Mouse (Mus musculus) embryo, embryonic 11 days (tissue): Measurements from ENCODE around the gene Cdhr5.
"Not testable (repeated sequence)": the region's sequence is repeated elsewhere in the genome, so short reads cannot be mapped to it uniquely, and the experiment has no call there.

Experiments
- DNase-seq: peaks from one replicate; pipeline ENCODE4 v3.0.0-alpha.2; 2015

Cdhr5 gene

GRCm38 (mm10) chr7:141277701-141278678 lies 1.4 kb upstream of the Cdhr5 start:
- DNase-seq = no peak

DNA sequence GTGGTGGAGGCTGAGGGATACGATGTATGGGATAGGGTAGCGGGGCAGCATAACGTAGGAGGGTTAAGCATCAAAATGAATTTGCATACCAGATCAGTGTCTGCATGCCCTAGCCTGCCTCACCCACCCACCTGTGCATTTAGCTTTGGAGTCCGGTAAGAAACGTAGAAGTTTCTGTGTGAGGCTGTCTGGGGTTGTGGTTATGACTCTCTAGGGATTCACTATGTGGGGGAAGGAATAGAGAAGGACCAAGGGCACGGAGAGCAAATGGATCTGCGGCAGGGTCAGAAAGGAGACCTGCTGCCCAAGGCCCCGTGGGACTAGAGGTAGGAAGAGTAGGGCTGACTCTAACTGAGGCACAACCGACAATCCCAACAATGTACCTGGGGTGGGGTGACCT lies 1.2 kb downstream of the Cdhr5 start:
- no peak for DNase-seq

GRCm38 (mm10) chr7:141270631-141271030 lies 6.0 kb downstream of the Cdhr5 start:
- DNase-seq = no peak

GRCm38 (mm10) chr7:141269273-141269545 lies 7.4 kb downstream of the Cdhr5 start:
- no peak for DNase-seq

DNA sequence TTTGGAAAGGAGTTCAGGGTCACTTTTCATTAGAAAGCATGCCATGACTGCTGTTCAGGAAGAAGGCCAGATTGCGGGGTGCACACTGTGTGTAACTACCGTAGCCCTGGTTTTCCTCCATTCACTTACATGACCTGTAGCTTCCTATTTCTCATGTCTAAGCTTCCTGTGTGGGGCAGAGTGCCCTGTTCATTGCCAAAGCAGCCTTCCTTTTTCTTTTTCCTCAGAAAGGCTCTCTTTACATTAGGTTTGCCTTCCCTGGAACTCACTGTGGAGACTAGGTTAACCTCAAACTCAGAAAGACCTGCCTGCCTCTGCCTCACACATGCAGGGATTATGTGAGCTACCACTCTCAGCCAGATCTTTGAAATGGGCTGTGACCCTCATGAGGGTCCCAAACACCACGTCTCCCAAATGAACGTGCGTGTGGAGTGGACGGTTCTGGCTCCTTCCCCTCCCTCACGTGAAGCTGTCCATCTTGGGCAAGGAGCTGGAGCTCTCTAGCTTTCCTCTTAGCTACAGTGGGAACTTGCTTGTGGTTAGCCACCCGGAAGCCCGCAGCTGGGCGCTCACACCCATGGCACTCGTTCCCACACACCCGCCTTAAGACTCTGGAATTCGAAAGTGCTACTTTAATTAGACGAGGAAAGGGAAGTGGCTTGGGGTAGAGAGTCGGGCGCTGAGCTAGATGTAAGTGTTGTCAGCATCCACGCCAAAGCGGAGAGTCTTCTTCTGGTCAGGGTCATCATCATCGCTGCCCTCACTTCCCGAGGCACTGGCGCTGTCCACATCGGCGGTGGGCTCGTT lies 7.9 kb downstream of the Cdhr5 start:
- no peak for DNase-seq

GRCm38 (mm10) chr7:141265739-141266561 lies 10.6 kb downstream of the Cdhr5 start, which contains the start of gene Irf7:
TSS of gene Irf7 (minus strand) at chr7:141266481.
- DNase-seq = peak; percentile 46

DNA sequence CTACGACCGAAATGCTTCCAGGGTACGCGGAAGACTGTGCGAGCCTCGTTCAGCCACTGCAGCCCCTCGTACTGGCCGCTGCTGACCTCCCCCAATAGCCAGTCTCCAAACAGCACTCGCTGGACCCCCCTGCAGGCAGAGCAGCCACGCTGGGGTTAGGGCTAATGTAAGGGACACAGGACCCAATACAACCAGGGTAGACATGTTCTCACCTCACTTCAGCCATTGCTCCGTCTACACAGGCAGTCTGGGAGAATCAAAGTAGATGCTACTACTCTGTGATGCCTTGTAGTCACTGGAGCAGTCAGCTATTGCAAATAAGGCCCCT lies 11.2 kb downstream of the Cdhr5 start:
- peak; percentile 13 for DNase-seq

DNA sequence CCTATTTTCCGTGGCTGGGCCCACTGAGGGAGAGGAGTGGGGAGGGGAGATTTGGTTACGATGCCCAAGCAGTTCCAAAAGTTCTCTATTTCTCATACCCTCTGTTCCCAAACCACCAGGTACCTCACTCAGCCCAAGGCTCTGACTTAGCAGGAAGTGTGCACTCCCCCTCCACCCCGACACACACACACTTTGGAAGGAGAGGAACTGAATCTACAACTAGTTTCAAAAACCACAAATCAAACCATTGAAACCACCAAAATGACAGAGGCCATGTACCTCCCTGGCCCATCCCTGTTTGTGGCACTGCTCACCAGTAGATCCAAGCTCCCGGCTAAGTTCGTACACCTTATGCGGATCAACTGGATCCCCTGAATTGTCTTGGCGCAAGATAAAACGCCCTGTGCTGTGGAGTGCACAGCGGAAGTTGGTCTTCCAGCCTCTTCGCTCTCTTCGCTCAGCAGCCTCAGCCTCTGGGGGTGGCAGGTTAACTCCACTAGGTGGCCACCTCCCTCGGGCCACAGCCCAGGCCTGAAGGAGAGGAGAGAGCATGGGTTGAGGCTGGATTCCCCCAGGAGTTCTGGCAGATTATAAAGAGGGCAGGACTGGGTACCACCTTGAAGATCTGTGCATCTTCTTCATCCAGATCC lies 11.7 kb downstream of the Cdhr5 start:
- peak; percentile 62 for DNase-seq

- no peak for DNase-seq
These were observed 12.4 kb downstream of the Cdhr5 start for GRCm38 (mm10) chr7:141264041-141264700.

- DNase-seq = no peak
These were observed 12.9 kb downstream of the Cdhr5 start for GRCm38 (mm10) chr7:141263640-141264039.

GRCm38 (mm10) chr7:141261480-141261879 lies 15.1 kb downstream of the Cdhr5 start:
- DNase-seq = no peak

DNA sequence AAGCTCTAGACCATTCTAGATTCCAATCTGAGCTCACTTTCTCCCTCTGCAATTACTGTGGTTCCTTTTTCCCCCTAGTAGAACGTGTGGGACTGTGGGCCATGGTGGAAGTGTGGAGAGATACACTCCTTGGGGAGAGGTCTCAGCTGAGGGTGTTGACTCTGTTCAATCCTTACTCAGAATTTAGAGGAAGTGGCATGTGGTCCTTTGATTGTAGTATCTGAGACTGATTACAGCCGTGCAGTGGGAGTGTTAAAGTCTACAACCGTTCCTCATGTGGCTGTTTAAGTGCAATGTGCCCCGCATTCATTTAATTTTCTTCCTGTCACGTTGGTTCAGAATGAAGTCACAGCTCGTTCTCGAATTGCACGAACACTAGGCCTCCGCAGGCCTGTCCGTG lies 20.4 kb downstream of the Cdhr5 start:
- no peak for DNase-seq

DNA sequence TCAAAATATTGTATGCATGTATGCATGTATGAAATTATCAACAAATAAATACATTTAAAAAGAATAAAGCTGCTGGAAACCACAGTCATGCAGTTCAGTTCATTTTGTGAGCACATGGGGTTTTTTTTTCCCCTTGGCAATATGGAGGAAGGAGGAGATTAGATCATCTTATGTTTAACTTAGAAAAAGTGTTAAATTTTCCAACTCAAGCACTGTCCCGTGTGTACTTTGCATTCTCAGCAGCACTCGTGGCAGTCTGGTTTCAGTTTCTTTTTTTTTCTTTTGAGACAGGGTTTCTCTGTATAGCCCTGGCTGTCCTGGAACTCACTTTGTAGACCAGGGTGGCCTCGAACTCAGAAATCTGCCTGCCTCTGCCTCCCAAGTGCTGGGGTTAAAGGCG lies 26.1 kb downstream of the Cdhr5 start:
- not testable (repeated sequence) for DNase-seq

DNA sequence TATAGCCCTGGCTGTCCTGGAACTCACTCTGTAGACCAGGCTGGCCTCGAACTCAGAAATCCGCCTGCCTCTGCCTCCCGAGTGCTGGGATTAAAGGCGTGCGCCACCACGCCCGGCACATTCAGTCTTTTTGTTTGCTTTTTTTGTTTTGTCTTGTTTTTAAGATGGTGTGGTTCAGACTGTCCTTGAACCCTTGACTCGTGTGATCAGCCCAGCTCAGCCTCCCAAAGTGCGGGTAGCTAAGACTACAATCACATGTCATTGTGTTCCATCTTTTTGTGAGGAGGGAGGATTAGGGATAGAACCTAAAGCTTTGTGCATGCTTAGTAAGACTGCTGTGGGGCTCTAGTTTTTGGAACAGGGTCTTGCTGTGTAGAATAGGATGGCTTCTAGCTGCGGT lies 45.0 kb downstream of the Cdhr5 start:
- no peak for DNase-seq

GRCm38 (mm10) chr7:141231111-141231510 lies 45.5 kb downstream of the Cdhr5 start:
- DNase-seq = no peak

- no peak for DNase-seq
These were observed 46.0 kb downstream of the Cdhr5 start for GRCm38 (mm10) chr7:141230570-141230969.

GRCm38 (mm10) chr7:141229702-141230101 lies 46.9 kb downstream of the Cdhr5 start:
- DNase-seq = no peak

DNA sequence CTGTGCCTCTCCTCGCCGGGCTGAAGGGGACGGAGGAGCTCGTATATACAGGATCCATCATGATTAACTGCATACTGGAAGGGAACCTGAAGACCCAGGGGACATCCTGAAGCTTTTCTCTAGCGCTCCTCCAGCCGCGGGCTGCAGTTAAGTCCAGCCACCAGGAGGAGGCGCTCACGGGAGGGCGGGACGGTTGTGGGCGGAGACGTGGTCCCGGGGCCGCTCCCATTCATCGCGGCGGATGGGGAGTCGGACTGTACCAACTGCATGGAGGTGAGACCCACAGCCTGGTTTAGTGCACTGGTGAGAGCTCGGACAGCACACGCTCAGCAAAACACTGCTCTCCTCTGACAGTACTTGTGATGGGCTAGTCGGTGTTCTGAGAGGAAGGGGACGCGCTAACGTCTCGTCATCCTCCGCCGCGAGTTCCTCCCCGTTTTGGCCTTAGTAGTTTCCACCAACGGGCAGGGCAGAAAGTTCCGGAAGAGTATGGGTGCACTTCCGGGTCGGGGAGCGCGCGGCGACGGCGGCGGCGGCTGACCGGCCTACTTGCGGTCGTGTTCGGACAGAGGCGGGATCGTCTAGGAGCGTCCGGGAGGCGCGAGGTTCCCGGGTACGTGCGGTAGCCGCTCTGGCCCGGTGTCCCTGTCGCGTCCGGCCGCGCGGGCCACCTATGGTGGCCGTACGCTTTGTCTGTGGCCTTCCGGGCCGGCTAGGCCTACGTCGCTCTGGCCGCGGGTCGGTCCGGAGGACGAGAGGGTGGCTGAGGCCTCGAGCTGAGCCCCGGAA lies 48.1 kb downstream of the Cdhr5 start, which contains the start of gene Phrf1:
Gene Phrf1 (plus strand): TSS at position 506 of the 789 bp plus-strand sequence.
- DNase-seq = peak; percentile 91

DNA sequence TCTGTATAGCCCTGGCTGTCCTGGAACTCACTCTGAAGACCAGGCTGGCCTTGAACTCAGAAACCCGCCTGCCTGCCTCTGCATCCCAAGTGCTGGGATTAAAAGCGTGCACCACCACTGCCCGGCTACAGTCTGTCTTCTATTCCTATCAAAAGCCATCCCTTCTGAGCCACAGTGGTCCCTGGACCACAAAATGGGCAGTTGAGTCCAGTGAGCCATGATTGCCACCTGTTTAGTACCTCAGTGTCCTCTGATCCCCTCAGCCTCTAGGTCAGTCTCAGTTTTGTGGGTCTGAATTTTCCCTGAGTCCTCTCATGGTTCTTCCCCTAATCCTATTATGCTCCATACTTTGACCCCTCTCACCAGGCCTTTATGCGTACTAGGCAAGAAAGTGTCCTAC lies 48.8 kb downstream of the Cdhr5 start:
- no peak for DNase-seq

DNA sequence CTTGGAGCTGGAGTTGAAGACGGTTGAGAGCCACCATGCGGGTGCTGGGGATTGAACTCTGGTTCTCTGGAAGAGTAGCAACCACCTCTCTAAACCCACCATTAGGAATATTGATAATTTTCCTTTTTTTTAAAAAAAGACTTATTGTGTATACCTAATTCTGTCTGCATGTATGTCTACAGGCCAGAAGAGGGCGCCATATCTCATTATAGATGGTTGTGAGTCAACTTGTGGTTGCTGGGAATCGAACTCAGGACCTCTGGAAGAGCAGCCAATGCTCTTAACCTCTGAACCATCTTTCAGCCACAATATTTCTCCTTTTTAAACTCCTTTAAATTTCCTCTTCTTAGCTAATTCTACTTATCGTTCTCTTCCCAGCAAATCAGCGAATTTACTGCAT lies 50.1 kb downstream of the Cdhr5 start:
- DNase-seq = no peak

DNA sequence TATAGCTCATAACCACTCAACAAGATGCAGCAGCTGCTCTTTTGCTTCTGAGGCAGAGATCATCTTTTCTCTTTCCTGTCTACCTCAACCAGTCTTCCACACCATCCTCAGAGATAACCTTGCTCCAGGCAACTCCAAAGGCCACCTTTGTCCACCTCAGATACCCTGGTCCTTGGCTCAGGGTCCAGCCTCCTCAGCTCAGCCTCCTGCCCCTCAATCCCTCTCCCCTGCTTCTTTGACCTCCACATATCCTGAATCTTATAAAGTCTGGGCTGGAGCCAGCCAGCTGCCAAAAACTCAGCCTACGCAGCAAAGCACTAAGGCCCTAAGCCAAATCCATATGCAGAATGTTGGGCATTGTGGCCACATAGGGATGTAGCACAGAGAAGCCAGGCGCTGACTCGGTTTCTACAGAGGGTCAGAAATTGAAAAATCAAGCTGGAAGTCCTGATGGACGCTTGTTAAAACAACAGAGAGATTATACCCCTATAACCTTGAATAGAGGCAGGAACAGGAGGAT lies 53.8 kb downstream of the Cdhr5 start:
- no peak for DNase-seq
